Mouse (Mus musculus) stomach, embryonic 16.5 days (tissue): ENCODE results near the gene Fbxl17. TPM values are rescaled to one million over a fixed set of nuclear protein-coding genes. Genes with fewer than 3 reads are reported as not detected.

Experiments used
- ATAC-seq: fragments of 200-750 bp; cut with Nextera tagmentation; 2 replicates; pipeline ENCODE4 v1.8.0; 2017; ENCODE audit warnings: moderate number of reproducible peaks, moderate TSS enrichment; ENCODE audit not compliant: insufficient read depth, low FRiP score
- H3K27ac ChIP-seq: fragments of 300-500 bp; sonication (generic); 2 replicates; pipeline ENCODE4 v1.5.1; 2014; ENCODE audit warnings: low read length
- H3K27me3 ChIP-seq: fragments of 300-500 bp; sonication (generic); 2 replicates; pipeline ENCODE4 v1.6.1; 2014; ENCODE audit warnings: low read length, control low read depth, mixed read lengths; ENCODE audit not compliant: control insufficient read depth, insufficient read depth
- H3K36me3 ChIP-seq: fragments of 300-500 bp; sonication (generic); 2 replicates; pipeline ENCODE4 v1.6.1; 2014; ENCODE audit warnings: low read length; ENCODE audit not compliant: control insufficient read depth, insufficient read depth
- H3K4me1 ChIP-seq: fragments of 300-500 bp; sonication (generic); 2 replicates; pipeline ENCODE4 v1.6.1; 2014; ENCODE audit warnings: low read length, control low read depth, mixed read lengths; ENCODE audit not compliant: control insufficient read depth, insufficient read depth
- H3K4me2 ChIP-seq: fragments of 300-500 bp; sonication (generic); 2 replicates; pipeline ENCODE4 v1.6.1; 2014; ENCODE audit warnings: low read depth, low read length, mixed read lengths
- H3K4me3 ChIP-seq: fragments of 300-500 bp; sonication (generic); replicated peaks from 2 replicates; pipeline ENCODE4 v1.5.1; 2014; ENCODE audit warnings: mild to moderate bottlenecking, low read length
- H3K9ac ChIP-seq: fragments of 300-500 bp; sonication (generic); 2 replicates; pipeline ENCODE4 v1.6.1; 2014; ENCODE audit warnings: low read length
- H3K9me3 ChIP-seq: fragments of 300-500 bp; sonication (generic); replicated peaks from 2 replicates; pipeline ENCODE4 v1.6.1; 2016; ENCODE audit warnings: low read length, control low read depth; ENCODE audit not compliant: control insufficient read depth
- WGBS: fragments of 180-500 bp; shearing (Covaris S2); extraction: QIAGEN DNeasy Blood & Tissue Kit; methylation state at CpG from one replicate; pipeline ENCODE4 v1.1.7; 2014; 5-methylcytosine and 5-hydroxymethylcytosine counted together
- polyA plus RNA-seq: library from polyadenylated mRNA; unstranded; fragments of >200 nt; fragmentation: Nextera tagmentation; extraction: Ambion mirVana; gene quantifications from 2 replicates; pipeline ENCODE4 v1.2.1, GENCODE M21; 2015

The Fbxl17 gene
- polyA plus RNA-seq, 1 experiment from 2014 or later, result 4.7 TPM

GRCm38 (mm10) chr17:63071134-63071923 lies 428.5 kb downstream of the Fbxl17 start:
- H3K9me3 ChIP-seq, result no peaks in the 10 kb centered on the region
- no peaks in the 10 kb centered on the region for H3K36me3 ChIP-seq
- H3K27ac ChIP-seq, result no peak overlapping the region
- H3K9ac ChIP-seq, result no peak overlapping the region
- 85% methylated on average over 15 of the region's 15 CpGs for WGBS
- H3K4me3 ChIP-seq, result no peak overlapping the region
- no peaks in the 10 kb centered on the region for H3K4me1 ChIP-seq
- no peak overlapping the region for H3K4me2 ChIP-seq
- no peak for ATAC-seq
- no peaks in the 10 kb centered on the region for H3K27me3 ChIP-seq

- no peaks in the 10 kb centered on the region for H3K27me3 ChIP-seq
- H3K4me1 ChIP-seq, result no peaks in the 10 kb centered on the region
- no peak overlapping the region for H3K9ac ChIP-seq
- no peaks in the 10 kb centered on the region for H3K36me3 ChIP-seq
- no peaks in the 10 kb centered on the region for H3K9me3 ChIP-seq
- WGBS, result 70% methylated on average over 5 of the region's 5 CpGs
- no peak overlapping the region for H3K4me3 ChIP-seq
- no peak overlapping the region for H3K4me2 ChIP-seq
- no peak for ATAC-seq
- peak overlapping the region; percentile 18; the same call in 1 of the 2 replicates for H3K27ac ChIP-seq
Observed at GRCm38 (mm10) chr17:63070161-63070761, 429.6 kb downstream of the Fbxl17 start.

DNA sequence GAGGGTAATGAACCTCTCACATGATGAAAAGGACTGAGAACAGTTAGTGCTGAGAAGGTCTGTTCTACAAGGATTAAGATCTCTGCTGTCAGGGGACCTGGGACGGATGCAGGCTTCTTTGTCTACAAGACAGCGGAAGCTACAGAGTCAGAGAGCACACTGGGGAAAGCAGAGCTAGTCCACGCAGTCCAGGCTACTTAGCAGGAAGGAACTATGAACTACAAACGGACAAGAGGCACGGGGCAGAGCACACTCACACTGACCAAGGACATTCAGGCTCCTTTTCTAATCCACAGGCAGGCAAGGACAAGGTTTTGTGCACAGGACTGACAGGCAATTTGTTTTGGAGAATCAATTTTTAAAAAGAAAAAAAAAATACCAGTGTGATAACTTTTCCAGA lies 437.0 kb downstream of the Fbxl17 start:
- Histone ChIP-seq H3K27ac (no peak overlapping the region), H3K4me2 (no peak overlapping the region), H3K27me3 (no peaks in the 10 kb centered on the region), H3K9ac (no peak overlapping the region), H3K4me3 (no peak overlapping the region), H3K9me3 (no peaks in the 10 kb centered on the region), H3K4me1 (no peaks in the 10 kb centered on the region), H3K36me3 (no peaks in the 10 kb centered on the region)
- no peak for ATAC-seq
- WGBS, result 54% methylated on average over 5 of the region's 5 CpGs

GRCm38 (mm10) chr17:63061786-63062185 lies 438.0 kb downstream of the Fbxl17 start:
- Histone ChIP-seq H3K4me2 (no peak overlapping the region), H3K4me1 (no peaks in the 10 kb centered on the region), H3K27me3 (no peaks in the 10 kb centered on the region), H3K9ac (no peak overlapping the region), H3K9me3 (no peaks in the 10 kb centered on the region), H3K36me3 (no peaks in the 10 kb centered on the region), H3K4me3 (no peak overlapping the region), H3K27ac (no peak overlapping the region)
- ATAC-seq, result no peak
- 94% methylated on average over 3 of the region's 3 CpGs for WGBS

- Histone ChIP-seq H3K27ac (no peak overlapping the region), H3K4me3 (no peak overlapping the region), H3K4me1 (no peaks in the 10 kb centered on the region), H3K27me3 (no peaks in the 10 kb centered on the region), H3K9ac (no peak overlapping the region), H3K4me2 (no peak overlapping the region), H3K36me3 (no peaks in the 10 kb centered on the region), H3K9me3 (no peaks in the 10 kb centered on the region)
- ATAC-seq, result no peak
- 58% methylated on average over 3 of the region's 3 CpGs for WGBS
Observed at GRCm38 (mm10) chr17:63060814-63061213, 439.0 kb downstream of the Fbxl17 start.

DNA sequence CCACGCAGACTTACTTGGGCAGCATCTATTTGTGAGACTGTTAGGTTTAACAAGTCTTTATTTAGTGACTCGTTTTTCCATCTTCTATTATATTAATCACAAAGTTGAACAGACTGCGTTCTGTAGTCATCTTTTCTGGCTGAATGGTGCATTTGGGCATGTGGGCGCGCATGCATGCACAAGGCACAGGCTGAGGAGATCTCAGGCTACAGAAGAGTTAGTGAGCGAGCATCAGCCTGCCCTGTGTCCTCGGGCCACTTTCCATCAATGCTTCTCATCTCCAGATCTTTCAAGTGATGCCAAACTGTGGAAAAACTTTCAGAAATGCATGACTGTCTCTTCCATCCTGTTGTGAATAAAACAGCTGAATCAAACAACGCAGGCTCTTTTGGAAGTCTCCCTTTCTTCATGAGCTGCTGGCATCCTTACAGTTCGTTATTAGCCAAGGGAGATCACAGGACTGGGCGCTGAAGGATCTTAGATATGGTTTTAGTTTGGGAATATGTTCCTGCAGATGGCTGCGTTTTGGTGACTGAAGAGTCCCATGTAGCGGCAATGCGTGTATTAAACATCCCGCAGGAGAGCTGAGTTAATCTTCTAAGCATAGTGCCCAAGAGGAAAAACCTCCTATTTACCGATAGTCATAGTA lies 442.0 kb downstream of the Fbxl17 start:
- no peaks in the 10 kb centered on the region for H3K36me3 ChIP-seq
- no peak overlapping the region for H3K4me2 ChIP-seq
- no peak overlapping the region for H3K9ac ChIP-seq
- no peak overlapping the region for H3K4me3 ChIP-seq
- WGBS, result 88% methylated on average over 15 of the region's 15 CpGs
- H3K4me1 ChIP-seq, result no peaks in the 10 kb centered on the region
- no peak overlapping the region for H3K27ac ChIP-seq
- ATAC-seq, result no peak
- H3K27me3 ChIP-seq, result no peaks in the 10 kb centered on the region
- no peaks in the 10 kb centered on the region for H3K9me3 ChIP-seq

DNA sequence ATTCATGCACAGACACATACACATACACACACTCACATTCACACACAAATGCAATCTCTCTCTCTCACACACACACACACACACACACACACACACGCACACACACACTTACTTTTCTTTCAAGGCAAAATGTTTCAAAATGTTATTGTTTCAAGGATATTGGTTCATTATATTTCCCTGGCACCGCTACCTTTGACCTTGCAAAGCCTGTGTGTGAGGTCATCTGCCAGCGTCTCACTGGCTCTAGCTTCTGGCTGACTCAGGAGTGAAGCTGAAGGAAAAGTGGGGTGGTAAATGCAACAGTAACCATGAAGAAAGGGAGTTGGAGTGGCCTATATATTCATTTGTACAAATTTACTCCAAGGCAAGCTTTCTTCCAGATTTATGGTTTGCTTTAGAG lies 442.8 kb downstream of the Fbxl17 start:
- no peaks in the 10 kb centered on the region for H3K36me3 ChIP-seq
- no peak overlapping the region for H3K27ac ChIP-seq
- H3K27me3 ChIP-seq, result no peaks in the 10 kb centered on the region
- H3K4me3 ChIP-seq, result no peak overlapping the region
- no peaks in the 10 kb centered on the region for H3K4me1 ChIP-seq
- no peak overlapping the region for H3K9ac ChIP-seq
- 82% methylated on average over 3 of the region's 3 CpGs for WGBS
- no peak overlapping the region for H3K4me2 ChIP-seq
- no peak for ATAC-seq
- no peaks in the 10 kb centered on the region for H3K9me3 ChIP-seq

DNA sequence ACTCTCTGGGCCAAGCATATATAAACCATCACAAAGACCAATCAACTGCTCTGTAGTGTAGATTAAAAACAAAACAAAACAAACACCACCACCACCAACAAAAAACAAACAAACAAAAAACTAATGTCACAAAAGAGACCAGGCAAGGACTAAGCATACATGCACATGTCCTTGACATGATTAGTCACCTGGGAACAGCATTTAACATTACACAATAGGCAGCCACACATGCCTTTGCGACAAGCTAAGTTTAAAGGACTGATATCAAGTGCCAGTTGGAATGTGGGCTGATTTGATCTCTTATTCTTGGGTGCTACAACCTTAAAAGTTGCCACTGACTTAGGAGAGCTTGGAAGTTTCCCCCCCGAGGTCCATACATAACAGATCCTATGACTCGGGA lies 446.5 kb downstream of the Fbxl17 start:
- no peaks in the 10 kb centered on the region for H3K27me3 ChIP-seq

GRCm38 (mm10) chr17:63046401-63046800 lies 453.4 kb downstream of the Fbxl17 start:
- Histone ChIP-seq H3K9ac (no peak overlapping the region), H3K4me3 (no peak overlapping the region), H3K36me3 (no peaks in the 10 kb centered on the region), H3K4me2 (no peak overlapping the region), H3K27ac (no peak overlapping the region), H3K4me1 (no peaks in the 10 kb centered on the region), H3K9me3 (no peaks in the 10 kb centered on the region), H3K27me3 (no peaks in the 10 kb centered on the region)
- WGBS, result 51% methylated on average over 3 of the region's 3 CpGs
- ATAC-seq, result no peak

More for the DNA sequence above, 446.5 kb downstream of the Fbxl17 start:
- H3K27ac ChIP-seq, result no peak overlapping the region
- no peak for ATAC-seq
- H3K4me1 ChIP-seq, result no peaks in the 10 kb centered on the region
- WGBS, result 73% methylated on average over 3 of the region's 3 CpGs
- no peak overlapping the region for H3K4me2 ChIP-seq
- H3K36me3 ChIP-seq, result no peaks in the 10 kb centered on the region
- H3K4me3 ChIP-seq, result no peak overlapping the region
- no peak overlapping the region for H3K9ac ChIP-seq
- no peaks in the 10 kb centered on the region for H3K9me3 ChIP-seq
